Mouse (Mus musculus): ENCODE data around the gene Gm49776. TPM values are rescaled to one million over a fixed set of nuclear protein-coding genes. Genes with fewer than 3 reads are reported as not detected.

Gm49776 gene
- polyA plus RNA-seq, 1 experiment from 2014 or later = 1.2 TPM

- H3K36me3 ChIP-seq (ENCODE audit: control insufficient read depth, insufficient read depth) = peaks cover 26% of the 10 kb centered on the region
- WGBS = 10% methylated on average over 19 of the region's 19 CpGs
These were observed 22.6 kb downstream of the Gm49776 start for GRCm38 (mm10) chr16:18235389-18236065.

GRCm38 (mm10) chr16:18234671-18235388 is 23.3 kb downstream of the Gm49776 start, which contains the start of gene Zdhhc8:
TSS of gene Zdhhc8 (minus strand) at chr16:18235136.
- Histone ChIP-seq H3K9ac (ENCODE audit: low read depth, low read length) (peak within 1 kb of the TSS; percentile 73), H3K4me2 (replicated peaks; ENCODE audit: low read depth) (peak within 1 kb of the TSS; percentile 94), H3K27me3 (replicated peaks; ENCODE audit: control insufficient read depth, insufficient read depth, low read length) (no peaks in the 10 kb centered on the region), H3K36me3 (ENCODE audit: control insufficient read depth, insufficient read depth) (peaks cover 19% of the 10 kb centered on the region), H3K4me3 (ENCODE audit: low read depth, low read length) (peak within 1 kb of the TSS; percentile 83), H3K27ac (ENCODE audit: low read depth, low read length) (peak within 1 kb of the TSS; percentile 41), H3K9me3 (ENCODE audit: control insufficient read depth) (no peaks in the 10 kb centered on the region), H3K4me1 (replicated peaks; ENCODE audit: control insufficient read depth, insufficient read depth, low read length) (no peaks in the 10 kb centered on the region)
- no peak for TF ChIP-seq CTCF (IDR thresholded peaks at IDR 0.05; ENCODE audit: low read depth)
- under 1% methylated on average over 61 of the region's 79 CpGs for WGBS
- peak; percentile 52 for ATAC-seq

More at GRCm38 (mm10) chr16:18235389-18236065, 22.6 kb downstream of the Gm49776 start:
- no peaks in the 10 kb centered on the region for H3K27me3 ChIP-seq (replicated peaks; ENCODE audit: control insufficient read depth, insufficient read depth, low read length)
- H3K4me2 ChIP-seq (replicated peaks; ENCODE audit: low read depth) = peak overlapping the region; percentile 94
- peak overlapping the region; percentile 83 for H3K4me3 ChIP-seq (ENCODE audit: low read depth, low read length)
- no peak for TF ChIP-seq CTCF (IDR thresholded peaks at IDR 0.05; ENCODE audit: low read depth)
- peak overlapping the region; percentile 41; the same call in 1 of the 2 replicates for H3K27ac ChIP-seq (ENCODE audit: low read depth, low read length)
- peak overlapping the region; percentile 73 for H3K9ac ChIP-seq (ENCODE audit: low read depth, low read length)
- H3K9me3 ChIP-seq (ENCODE audit: control insufficient read depth) = no peaks in the 10 kb centered on the region
- peak; percentile 42 for ATAC-seq
- no peaks in the 10 kb centered on the region for H3K4me1 ChIP-seq (replicated peaks; ENCODE audit: control insufficient read depth, insufficient read depth, low read length)

- WGBS = 17% methylated on average over 13 of the region's 13 CpGs
- Histone ChIP-seq H3K4me3 (ENCODE audit: low read depth, low read length) (peak overlapping the region; percentile 83), H3K27ac (ENCODE audit: low read depth, low read length) (peak overlapping the region; percentile 35; the same call in 1 of the 2 replicates), H3K36me3 (ENCODE audit: control insufficient read depth, insufficient read depth) (peaks cover 13% of the 10 kb centered on the region), H3K9me3 (ENCODE audit: control insufficient read depth) (no peaks in the 10 kb centered on the region), H3K4me2 (replicated peaks; ENCODE audit: low read depth) (peak overlapping the region; percentile 94), H3K27me3 (replicated peaks; ENCODE audit: control insufficient read depth, insufficient read depth, low read length) (no peaks in the 10 kb centered on the region), H3K9ac (ENCODE audit: low read depth, low read length) (peak overlapping the region; percentile 73), H3K4me1 (replicated peaks; ENCODE audit: control insufficient read depth, insufficient read depth, low read length) (no peaks in the 10 kb centered on the region)
- ATAC-seq = no peak
- no peak for TF ChIP-seq CTCF (IDR thresholded peaks at IDR 0.05; ENCODE audit: low read depth)
These were observed 24.0 kb downstream of the Gm49776 start for GRCm38 (mm10) chr16:18233919-18234670.

- H3K4me2 ChIP-seq (replicated peaks; ENCODE audit: low read depth) = no peak overlapping the region
- H3K4me1 ChIP-seq (replicated peaks; ENCODE audit: control insufficient read depth, insufficient read depth, low read length) = no peaks in the 10 kb centered on the region
- H3K4me3 ChIP-seq (ENCODE audit: low read depth, low read length) = no peak overlapping the region
These were observed 24.7 kb downstream of the Gm49776 start for GRCm38 (mm10) chr16:18233451-18233850.

GRCm38 (mm10) chr16:18231451-18231850 is 26.7 kb downstream of the Gm49776 start:
- no peak for ATAC-seq
- no peak overlapping the region for H3K4me3 ChIP-seq (ENCODE audit: low read depth, low read length)
- WGBS = 83% methylated on average over 4 of the region's 4 CpGs
- no peaks in the 10 kb centered on the region for H3K4me1 ChIP-seq (replicated peaks; ENCODE audit: control insufficient read depth, insufficient read depth, low read length)
- no peaks in the 10 kb centered on the region for H3K9me3 ChIP-seq (ENCODE audit: control insufficient read depth)
- H3K27ac ChIP-seq (ENCODE audit: low read depth, low read length) = no peak overlapping the region
- H3K27me3 ChIP-seq (replicated peaks; ENCODE audit: control insufficient read depth, insufficient read depth, low read length) = no peaks in the 10 kb centered on the region
- H3K9ac ChIP-seq (ENCODE audit: low read depth, low read length) = no peak overlapping the region
- no peak for TF ChIP-seq CTCF (IDR thresholded peaks at IDR 0.05; ENCODE audit: low read depth)
- H3K4me2 ChIP-seq (replicated peaks; ENCODE audit: low read depth) = no peak overlapping the region
- H3K36me3 ChIP-seq (ENCODE audit: control insufficient read depth, insufficient read depth) = peaks cover 10% of the 10 kb centered on the region

More at GRCm38 (mm10) chr16:18233451-18233850, 24.7 kb downstream of the Gm49776 start:
- Histone ChIP-seq H3K27ac (ENCODE audit: low read depth, low read length) (no peak overlapping the region), H3K9ac (ENCODE audit: low read depth, low read length) (no peak overlapping the region), H3K36me3 (ENCODE audit: control insufficient read depth, insufficient read depth) (0 out of 2 replicates have a peak, but pooled peaks cover 7% of the 10 kb centered on the region), H3K27me3 (replicated peaks; ENCODE audit: control insufficient read depth, insufficient read depth, low read length) (no peaks in the 10 kb centered on the region), H3K9me3 (ENCODE audit: control insufficient read depth) (no peaks in the 10 kb centered on the region)
- no peak for ATAC-seq
- TF ChIP-seq CTCF (IDR thresholded peaks at IDR 0.05; ENCODE audit: low read depth) = no peak
- WGBS = 24% methylated on average over 1 of the region's 1 CpGs

GRCm38 (mm10) chr16:18231047-18231446 is 27.1 kb downstream of the Gm49776 start:
- no peak overlapping the region for H3K4me3 ChIP-seq (ENCODE audit: low read depth, low read length)
- no peaks in the 10 kb centered on the region for H3K4me1 ChIP-seq (replicated peaks; ENCODE audit: control insufficient read depth, insufficient read depth, low read length)
- no peak overlapping the region for H3K4me2 ChIP-seq (replicated peaks; ENCODE audit: low read depth)
- WGBS = 88% methylated on average over 3 of the region's 3 CpGs
- H3K27me3 ChIP-seq (replicated peaks; ENCODE audit: control insufficient read depth, insufficient read depth, low read length) = no peaks in the 10 kb centered on the region
- ATAC-seq = no peak
- peaks cover 14% of the 10 kb centered on the region for H3K36me3 ChIP-seq (ENCODE audit: control insufficient read depth, insufficient read depth)
- no peak overlapping the region for H3K9ac ChIP-seq (ENCODE audit: low read depth, low read length)
- no peaks in the 10 kb centered on the region for H3K9me3 ChIP-seq (ENCODE audit: control insufficient read depth)
- H3K27ac ChIP-seq (ENCODE audit: low read depth, low read length) = no peak overlapping the region
- TF ChIP-seq CTCF (IDR thresholded peaks at IDR 0.05; ENCODE audit: low read depth) = no peak

All from intestine, postnatal 0 days (tissue).